Mouse (Mus musculus): ENCODE data around the gene Tshz2. TPM values are rescaled to one million over a fixed set of nuclear protein-coding genes. Genes with fewer than 3 reads are reported as not detected.

The Tshz2 gene
- total and polyA plus RNA-seq, 2 experiments from 2014 or later = 29.0 to 40.2 TPM

GRCm38 (mm10) chr2:169641547-169641946 lies 8.7 kb downstream of the Tshz2 start:
- no peak for ATAC-seq
- H3K27ac ChIP-seq = no peak overlapping the region
- H3K9ac ChIP-seq (replicated peaks; ENCODE audit: low read length) = no peak overlapping the region
- no peaks in the 10 kb centered on the region for H3K9me3 ChIP-seq (ENCODE audit: low read length)
- TF ChIP-seq CTCF (IDR thresholded peaks at IDR 0.05; ENCODE audit: low read depth) = no peak
- H3K4me1 ChIP-seq (ENCODE audit: insufficient read depth, low read length) = no peaks in the 10 kb centered on the region
- WGBS = 47% methylated on average over 14 of the region's 14 CpGs
- no peak overlapping the region for H3K4me3 ChIP-seq (ENCODE audit: low read length)
- no peaks in the 10 kb centered on the region for H3K36me3 ChIP-seq (ENCODE audit: insufficient read depth, low read length)
- H3K4me2 ChIP-seq (ENCODE audit: low read depth, low read length) = peak overlapping the region; percentile 33; the same call in 1 of the 2 replicates
- no peak for DNase-seq (ENCODE audit: low spot score)
- H3K27me3 ChIP-seq (ENCODE audit: insufficient read depth, low read length) = no peaks in the 10 kb centered on the region

- Histone ChIP-seq H3K9ac (replicated peaks; ENCODE audit: low read length) (no peak overlapping the region), H3K4me3 (ENCODE audit: low read length) (no peak overlapping the region), H3K27ac (no peak overlapping the region), H3K36me3 (ENCODE audit: insufficient read depth, low read length) (no peaks in the 10 kb centered on the region), H3K4me2 (ENCODE audit: low read depth, low read length) (no peak overlapping the region), H3K9me3 (ENCODE audit: low read length) (no peaks in the 10 kb centered on the region), H3K4me1 (ENCODE audit: insufficient read depth, low read length) (no peaks in the 10 kb centered on the region), H3K27me3 (ENCODE audit: insufficient read depth, low read length) (no peaks in the 10 kb centered on the region)
- DNase-seq (ENCODE audit: low spot score) (no peak), ATAC-seq (no peak)
- peak; percentile 11; the same call in 1 of the 2 replicates for TF ChIP-seq CTCF (IDR thresholded peaks at IDR 0.05; ENCODE audit: low read depth)
- 88% methylated on average over 8 of the region's 8 CpGs for WGBS
These were observed 9.6 kb downstream of the Tshz2 start for GRCm38 (mm10) chr2:169642420-169642819.

GRCm38 (mm10) chr2:169647091-169647490 lies 14.3 kb downstream of the Tshz2 start:
- no peak overlapping the region for H3K9ac ChIP-seq (replicated peaks; ENCODE audit: low read length)
- DNase-seq (ENCODE audit: low spot score) (no peak), ATAC-seq (no peak)
- H3K27me3 ChIP-seq (ENCODE audit: insufficient read depth, low read length) = no peaks in the 10 kb centered on the region
- no peaks in the 10 kb centered on the region for H3K9me3 ChIP-seq (ENCODE audit: low read length)
- no peak overlapping the region for H3K4me2 ChIP-seq (ENCODE audit: low read depth, low read length)
- TF ChIP-seq CTCF (IDR thresholded peaks at IDR 0.05; ENCODE audit: low read depth) = no peak
- no peaks in the 10 kb centered on the region for H3K4me1 ChIP-seq (ENCODE audit: insufficient read depth, low read length)
- no peak overlapping the region for H3K4me3 ChIP-seq (ENCODE audit: low read length)
- WGBS = 71% methylated on average over 7 of the region's 7 CpGs
- no peaks in the 10 kb centered on the region for H3K36me3 ChIP-seq (ENCODE audit: insufficient read depth, low read length)
- H3K27ac ChIP-seq = no peak overlapping the region

GRCm38 (mm10) chr2:169649262-169649885 lies 16.6 kb downstream of the Tshz2 start:
- 75% methylated on average over 7 of the region's 7 CpGs for WGBS
- DNase-seq (ENCODE audit: low spot score) = no peak
- no peak overlapping the region for H3K27ac ChIP-seq
- no peaks in the 10 kb centered on the region for H3K9me3 ChIP-seq (ENCODE audit: low read length)
- H3K9ac ChIP-seq (replicated peaks; ENCODE audit: low read length) = no peak overlapping the region
- H3K4me3 ChIP-seq (ENCODE audit: low read length) = no peak overlapping the region
- H3K4me2 ChIP-seq (ENCODE audit: low read depth, low read length) = no peak overlapping the region
- H3K27me3 ChIP-seq (ENCODE audit: insufficient read depth, low read length) = no peaks in the 10 kb centered on the region
- no peaks in the 10 kb centered on the region for H3K36me3 ChIP-seq (ENCODE audit: insufficient read depth, low read length)
- H3K4me1 ChIP-seq (ENCODE audit: insufficient read depth, low read length) = no peaks in the 10 kb centered on the region
- TF ChIP-seq CTCF (IDR thresholded peaks at IDR 0.05; ENCODE audit: low read depth) = no peak
- no peak for ATAC-seq

GRCm38 (mm10) chr2:169653282-169653681 lies 20.5 kb downstream of the Tshz2 start:
- no peak overlapping the region for H3K4me3 ChIP-seq (ENCODE audit: low read length)
- ATAC-seq (no peak), DNase-seq (ENCODE audit: low spot score) (no peak)
- no peak overlapping the region for H3K4me2 ChIP-seq (ENCODE audit: low read depth, low read length)
- WGBS = 90% methylated on average over 1 of the region's 1 CpGs
- no peak overlapping the region for H3K9ac ChIP-seq (replicated peaks; ENCODE audit: low read length)
- no peak overlapping the region for H3K27ac ChIP-seq
- H3K9me3 ChIP-seq (ENCODE audit: low read length) = no peaks in the 10 kb centered on the region
- no peaks in the 10 kb centered on the region for H3K36me3 ChIP-seq (ENCODE audit: insufficient read depth, low read length)
- TF ChIP-seq CTCF (IDR thresholded peaks at IDR 0.05; ENCODE audit: low read depth) = no peak
- H3K27me3 ChIP-seq (ENCODE audit: insufficient read depth, low read length) = no peaks in the 10 kb centered on the region
- no peaks in the 10 kb centered on the region for H3K4me1 ChIP-seq (ENCODE audit: insufficient read depth, low read length)

GRCm38 (mm10) chr2:169663792-169664191 lies 31.0 kb downstream of the Tshz2 start:
- no peak for ATAC-seq

GRCm38 (mm10) chr2:169671264-169671663 lies 38.5 kb downstream of the Tshz2 start:
- no peak for TF ChIP-seq CTCF (IDR thresholded peaks at IDR 0.05; ENCODE audit: low read depth)
- ATAC-seq (no peak), DNase-seq (ENCODE audit: low spot score) (no peak)
- no peaks in the 10 kb centered on the region for H3K9me3 ChIP-seq (ENCODE audit: low read length)
- no peaks in the 10 kb centered on the region for H3K36me3 ChIP-seq (ENCODE audit: insufficient read depth, low read length)
- no peak overlapping the region for H3K4me3 ChIP-seq (ENCODE audit: low read length)
- no peaks in the 10 kb centered on the region for H3K27me3 ChIP-seq (ENCODE audit: insufficient read depth, low read length)
- 89% methylated on average over 7 of the region's 7 CpGs for WGBS
- H3K4me2 ChIP-seq (ENCODE audit: low read depth, low read length) = no peak overlapping the region
- H3K27ac ChIP-seq = no peak overlapping the region
- no peaks in the 10 kb centered on the region for H3K4me1 ChIP-seq (ENCODE audit: insufficient read depth, low read length)
- no peak overlapping the region for H3K9ac ChIP-seq (replicated peaks; ENCODE audit: low read length)

More at GRCm38 (mm10) chr2:169663792-169664191, 31.0 kb downstream of the Tshz2 start:
- no peaks in the 10 kb centered on the region for H3K9me3 ChIP-seq (ENCODE audit: low read length)
- H3K4me1 ChIP-seq (ENCODE audit: insufficient read depth, low read length) = no peaks in the 10 kb centered on the region
- no peak for DNase-seq (ENCODE audit: low spot score)
- no peaks in the 10 kb centered on the region for H3K36me3 ChIP-seq (ENCODE audit: insufficient read depth, low read length)
- H3K27ac ChIP-seq = no peak overlapping the region
- no peak for TF ChIP-seq CTCF (IDR thresholded peaks at IDR 0.05; ENCODE audit: low read depth)
- no peak overlapping the region for H3K4me2 ChIP-seq (ENCODE audit: low read depth, low read length)
- no peak overlapping the region for H3K9ac ChIP-seq (replicated peaks; ENCODE audit: low read length)
- H3K4me3 ChIP-seq (ENCODE audit: low read length) = no peak overlapping the region
- WGBS = 48% methylated on average over 8 of the region's 8 CpGs
- H3K27me3 ChIP-seq (ENCODE audit: insufficient read depth, low read length) = no peaks in the 10 kb centered on the region

Data from hindbrain, postnatal 0 days (tissue).